Mouse (Mus musculus): ENCODE results near the gene Iqcf6. TPM values are rescaled to one million over a fixed set of nuclear protein-coding genes. Genes with fewer than 3 reads are reported as not detected.
"Not testable (repeated sequence)": the region's sequence is repeated elsewhere in the genome, so short reads cannot be mapped to it uniquely, and the experiment has no call there.

Iqcf6 gene
- not detected in 2 replicates for polyA plus RNA-seq (2012; ENCODE audit: insufficient read depth, low replicate concordance)

- Histone ChIP-seq H3K9me3 (peaks cover 26% of the 10 kb centered on the region), H3K4me1 (no peaks in the 10 kb centered on the region), H3K4me3 (replicated peaks) (no peak within 1 kb of the TSS), H3K27me3 (replicated peaks) (peaks cover 32% of the 10 kb centered on the region), H3K36me3 (replicated peaks; ENCODE audit: low read length) (no peaks in the 10 kb centered on the region)
- TF ChIP-seq FLI1 (IDR thresholded peaks at IDR 0.05; ENCODE audit: low read length) = no peak
- TF ChIP-seq GATA1 (IDR thresholded peaks at IDR 0.05; ENCODE audit: borderline replicate concordance, low read length) = no peak
Observed at GRCm38 (mm10) chr9:106626282-106626681, at the start of gene Iqcf6. Gene Iqcf6 (plus strand): TSS chr9:106626582.

GRCm38 (mm10) chr9:106580016-106580415 lies 46.4 kb upstream of the Iqcf6 start:
- H3K36me3 ChIP-seq (replicated peaks; ENCODE audit: low read length) = no peaks in the 10 kb centered on the region
- peaks cover 69% of the 10 kb centered on the region for H3K27me3 ChIP-seq (replicated peaks)
- peaks cover 54% of the 10 kb centered on the region for H3K9me3 ChIP-seq
- H3K4me1 ChIP-seq = no peaks in the 10 kb centered on the region
- no peak overlapping the region for H3K4me3 ChIP-seq (replicated peaks)
- TF ChIP-seq GATA1 (IDR thresholded peaks at IDR 0.05; ENCODE audit: borderline replicate concordance, low read length) = no peak
- no peak for TF ChIP-seq FLI1 (IDR thresholded peaks at IDR 0.05; ENCODE audit: low read length)

- no peaks in the 10 kb centered on the region for H3K4me1 ChIP-seq
- no peaks in the 10 kb centered on the region for H3K36me3 ChIP-seq (replicated peaks; ENCODE audit: low read length)
- peaks cover 48% of the 10 kb centered on the region for H3K9me3 ChIP-seq
- H3K4me3 ChIP-seq (replicated peaks) = no peak overlapping the region
- no peak for TF ChIP-seq GATA1 (IDR thresholded peaks at IDR 0.05; ENCODE audit: borderline replicate concordance, low read length)
- TF ChIP-seq FLI1 (IDR thresholded peaks at IDR 0.05; ENCODE audit: low read length) = no peak
- peaks cover 48% of the 10 kb centered on the region for H3K27me3 ChIP-seq (replicated peaks)
Observed at GRCm38 (mm10) chr9:106582552-106582951, 43.8 kb upstream of the Iqcf6 start.

- Histone ChIP-seq H3K36me3 (replicated peaks; ENCODE audit: low read length) (no peaks in the 10 kb centered on the region), H3K4me3 (replicated peaks) (no peak overlapping the region), H3K4me1 (no peaks in the 10 kb centered on the region), H3K27me3 (replicated peaks) (peaks cover 36% of the 10 kb centered on the region), H3K9me3 (peaks cover 4% of the 10 kb centered on the region; the same call in 1 of the 2 replicates)
- TF ChIP-seq FLI1 (IDR thresholded peaks at IDR 0.05; ENCODE audit: low read length) = no peak
- no peak for TF ChIP-seq GATA1 (IDR thresholded peaks at IDR 0.05; ENCODE audit: borderline replicate concordance, low read length)
Observed at GRCm38 (mm10) chr9:106592158-106592557, 34.2 kb upstream of the Iqcf6 start.

GRCm38 (mm10) chr9:106595402-106595801 lies 31.0 kb upstream of the Iqcf6 start:
- H3K4me3 ChIP-seq (replicated peaks); H3K36me3 ChIP-seq (replicated peaks; ENCODE audit: low read length); H3K4me1 ChIP-seq; H3K9me3 ChIP-seq: not testable (repeated sequence)
- H3K27me3 ChIP-seq (replicated peaks) = peaks cover 62% of the 10 kb centered on the region

GRCm38 (mm10) chr9:106595836-106596235 lies 30.5 kb upstream of the Iqcf6 start:
- Histone ChIP-seq H3K4me3 (replicated peaks) (no peak overlapping the region), H3K9me3 (peaks cover 4% of the 10 kb centered on the region; the same call in 1 of the 2 replicates), H3K4me1 (no peaks in the 10 kb centered on the region), H3K36me3 (replicated peaks; ENCODE audit: low read length) (no peaks in the 10 kb centered on the region), H3K27me3 (replicated peaks) (peaks cover 62% of the 10 kb centered on the region)
- no peak for TF ChIP-seq GATA1 (IDR thresholded peaks at IDR 0.05; ENCODE audit: borderline replicate concordance, low read length)
- no peak for TF ChIP-seq FLI1 (IDR thresholded peaks at IDR 0.05; ENCODE audit: low read length)

- H3K9me3 ChIP-seq = peaks cover 4% of the 10 kb centered on the region; the same call in 1 of the 2 replicates
- H3K4me1 ChIP-seq = no peaks in the 10 kb centered on the region
- TF ChIP-seq GATA1 (IDR thresholded peaks at IDR 0.05; ENCODE audit: borderline replicate concordance, low read length) (no peak), FLI1 (IDR thresholded peaks at IDR 0.05; ENCODE audit: low read length) (no peak)
- no peak overlapping the region for H3K4me3 ChIP-seq (replicated peaks)
- no peaks in the 10 kb centered on the region for H3K36me3 ChIP-seq (replicated peaks; ENCODE audit: low read length)
- H3K27me3 ChIP-seq (replicated peaks) = peaks cover 49% of the 10 kb centered on the region
Observed at GRCm38 (mm10) chr9:106598466-106598865, 27.9 kb upstream of the Iqcf6 start.

- Histone ChIP-seq H3K27me3 (replicated peaks) (peaks cover 44% of the 10 kb centered on the region), H3K4me1 (no peaks in the 10 kb centered on the region), H3K36me3 (replicated peaks; ENCODE audit: low read length) (no peaks in the 10 kb centered on the region), H3K4me3 (replicated peaks) (no peak overlapping the region), H3K9me3 (peaks cover 3% of the 10 kb centered on the region; the same call in 1 of the 2 replicates)
- TF ChIP-seq FLI1 (IDR thresholded peaks at IDR 0.05; ENCODE audit: low read length) (no peak), GATA1 (IDR thresholded peaks at IDR 0.05; ENCODE audit: borderline replicate concordance, low read length) (no peak)
Observed at GRCm38 (mm10) chr9:106600546-106600945, 25.8 kb upstream of the Iqcf6 start.

GRCm38 (mm10) chr9:106610727-106611126 lies 15.7 kb upstream of the Iqcf6 start:
- TF ChIP-seq FLI1 (IDR thresholded peaks at IDR 0.05; ENCODE audit: low read length) = no peak
- TF ChIP-seq GATA1 (IDR thresholded peaks at IDR 0.05; ENCODE audit: borderline replicate concordance, low read length) = no peak
- H3K27me3 ChIP-seq (replicated peaks) = peaks cover 30% of the 10 kb centered on the region
- H3K4me3 ChIP-seq (replicated peaks) = no peak overlapping the region

GRCm38 (mm10) chr9:106613951-106614350 lies 12.4 kb upstream of the Iqcf6 start:
- H3K4me3 ChIP-seq (replicated peaks) = no peak overlapping the region
- H3K36me3 ChIP-seq (replicated peaks; ENCODE audit: low read length) = no peaks in the 10 kb centered on the region
- H3K9me3 ChIP-seq = no peaks in the 10 kb centered on the region
- TF ChIP-seq GATA1 (IDR thresholded peaks at IDR 0.05; ENCODE audit: borderline replicate concordance, low read length) (no peak), FLI1 (IDR thresholded peaks at IDR 0.05; ENCODE audit: low read length) (no peak)
- H3K4me1 ChIP-seq = no peaks in the 10 kb centered on the region
- peaks cover 38% of the 10 kb centered on the region for H3K27me3 ChIP-seq (replicated peaks)

More at GRCm38 (mm10) chr9:106610727-106611126, 15.7 kb upstream of the Iqcf6 start:
- peaks cover 6% of the 10 kb centered on the region for H3K9me3 ChIP-seq
- no peaks in the 10 kb centered on the region for H3K4me1 ChIP-seq
- no peaks in the 10 kb centered on the region for H3K36me3 ChIP-seq (replicated peaks; ENCODE audit: low read length)

GRCm38 (mm10) chr9:106614616-106615015 lies 11.8 kb upstream of the Iqcf6 start:
- H3K4me3 ChIP-seq (replicated peaks) = no peak overlapping the region
- no peak for TF ChIP-seq FLI1 (IDR thresholded peaks at IDR 0.05; ENCODE audit: low read length)
- TF ChIP-seq GATA1 (IDR thresholded peaks at IDR 0.05; ENCODE audit: borderline replicate concordance, low read length) = no peak
- no peaks in the 10 kb centered on the region for H3K9me3 ChIP-seq
- no peaks in the 10 kb centered on the region for H3K36me3 ChIP-seq (replicated peaks; ENCODE audit: low read length)
- no peaks in the 10 kb centered on the region for H3K4me1 ChIP-seq
- peaks cover 36% of the 10 kb centered on the region for H3K27me3 ChIP-seq (replicated peaks)
